Mouse (Mus musculus): ENCODE measurements around the gene Psip1.
A peak's percentile ranks its signal among the peaks of the same experiment; 100 is the strongest.

DNA sequence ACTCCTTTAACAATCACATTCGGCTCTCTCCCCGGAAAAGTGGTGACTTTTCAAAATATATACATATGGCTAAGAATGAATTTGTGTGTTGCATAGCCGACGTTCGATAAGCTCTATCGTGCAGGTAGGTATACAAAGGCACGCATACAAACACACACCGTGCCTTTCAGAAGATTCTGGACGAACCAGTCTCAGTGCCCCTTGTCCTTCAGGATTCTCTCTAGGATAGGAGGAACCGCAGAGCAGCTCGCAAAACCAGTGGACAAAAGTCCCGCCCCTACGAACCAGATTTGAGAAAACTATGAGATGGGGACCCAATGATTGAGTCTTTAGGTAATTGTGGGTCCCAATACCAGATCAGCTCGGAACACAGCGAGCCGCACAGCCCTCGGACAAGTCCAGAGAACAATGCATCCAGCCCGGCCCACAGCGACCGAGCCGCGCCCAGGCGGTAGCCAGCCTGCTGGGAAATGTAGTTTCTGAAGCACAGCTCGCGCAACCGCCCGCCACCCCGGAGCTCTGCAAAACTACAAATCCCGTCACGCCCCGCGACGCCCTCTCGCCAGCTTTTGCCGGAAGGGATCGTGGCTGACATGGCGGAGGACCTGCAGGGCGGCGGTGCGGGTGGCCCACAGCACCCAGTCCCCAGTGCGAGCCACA lies 69.0 kb downstream of the Psip1 start, which contains the start of gene Snapc3:
- TF ChIP-seq POLR2A (IDR thresholded peaks at IDR 0.05; ENCODE audit: extremely low read depth, insufficient read depth, low read length) (peak; percentile 60; the same call in 1 of the 2 replicates), CTCF (IDR thresholded peaks at IDR 0.05; ENCODE audit: low read depth, low read length) (no peak)
